Mouse (Mus musculus): ENCODE results near the gene Surf4. TPM values are rescaled to one million over a fixed set of nuclear protein-coding genes. Genes with fewer than 3 reads are reported as not detected.

The Surf4 gene
- total RNA-seq, 2 experiments from 2014 or later = 49.5 to 53.0 TPM

DNA sequence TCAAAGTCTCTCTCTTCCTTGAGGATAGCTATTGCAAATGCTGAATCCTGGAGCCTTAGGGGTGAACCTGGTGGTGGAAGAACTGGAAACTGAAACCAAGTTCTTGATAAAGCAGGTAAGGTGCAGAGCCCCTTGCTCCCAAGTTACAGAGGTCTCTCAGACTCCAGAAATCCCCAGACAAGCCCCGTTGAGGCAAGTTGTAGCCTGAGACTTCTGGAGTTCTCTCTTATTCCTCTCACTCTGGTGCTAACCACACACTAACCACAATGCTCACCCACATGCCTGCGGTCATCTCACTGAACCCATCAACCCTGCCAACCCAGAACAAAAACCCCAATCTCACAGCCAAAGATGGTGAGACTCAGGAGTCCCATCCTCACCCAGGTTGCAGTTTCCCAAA, 1.6 kb upstream of the Surf4 start:
- intact Hi-C loops (cut with DNase I) = loop anchor here (10.0 kb wide), 1 partner anchor 300 kb away; no protein-coding TSS in a partner anchor

DNA sequence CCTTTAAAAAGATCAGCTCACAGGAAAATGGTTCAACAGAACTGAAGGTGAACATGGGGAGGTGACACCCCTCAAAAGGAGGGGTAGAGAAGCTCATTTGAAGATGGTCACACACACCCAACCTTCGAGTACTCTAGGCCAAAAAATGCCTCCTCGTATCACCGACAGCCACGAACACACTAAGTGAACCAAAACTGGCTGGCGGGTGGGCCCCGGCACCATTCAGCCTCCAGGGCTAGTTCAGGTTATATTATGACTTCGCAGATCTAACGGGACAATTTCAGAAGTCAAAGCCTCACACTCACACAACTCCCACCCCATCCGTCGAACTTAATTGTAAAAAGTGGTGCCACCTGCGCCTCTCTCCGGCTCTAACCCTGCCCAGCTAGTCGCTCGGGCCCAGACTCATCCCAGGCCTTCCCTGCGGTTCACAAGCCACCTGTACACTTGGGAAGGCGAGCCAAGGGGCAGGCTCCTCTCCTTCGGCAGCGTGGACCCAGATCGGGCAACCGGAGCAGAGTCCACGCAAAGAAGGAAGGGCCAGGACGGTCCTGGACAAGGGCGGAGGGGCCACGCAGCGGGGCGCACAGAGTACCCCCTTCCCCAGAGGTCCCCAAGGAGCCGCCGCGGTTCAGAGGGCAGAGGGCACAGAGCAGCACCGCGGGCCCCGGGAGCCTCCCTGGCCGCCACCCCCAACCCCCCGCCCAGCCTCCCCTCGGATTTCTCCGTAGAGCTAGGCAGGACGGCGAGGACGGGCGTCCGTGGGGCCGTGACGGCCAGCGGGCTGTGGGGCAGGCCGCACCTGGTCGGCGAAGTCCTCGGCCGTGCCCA, 1.0 kb downstream of the Surf4 start:
- intact Hi-C loops (cut with DNase I) = loop anchor here (2.0 to 10.0 kb wide), 3 partner anchors 75 to 302 kb away; partner anchors contain the start of gene Cacfd1
- DNase-seq (ENCODE audit: low spot score in 2 of 2) = no peak

More for the DNA sequence above, 1.6 kb upstream of the Surf4 start:
- no peak for DNase-seq (ENCODE audit: low spot score in 2 of 2)

DNA sequence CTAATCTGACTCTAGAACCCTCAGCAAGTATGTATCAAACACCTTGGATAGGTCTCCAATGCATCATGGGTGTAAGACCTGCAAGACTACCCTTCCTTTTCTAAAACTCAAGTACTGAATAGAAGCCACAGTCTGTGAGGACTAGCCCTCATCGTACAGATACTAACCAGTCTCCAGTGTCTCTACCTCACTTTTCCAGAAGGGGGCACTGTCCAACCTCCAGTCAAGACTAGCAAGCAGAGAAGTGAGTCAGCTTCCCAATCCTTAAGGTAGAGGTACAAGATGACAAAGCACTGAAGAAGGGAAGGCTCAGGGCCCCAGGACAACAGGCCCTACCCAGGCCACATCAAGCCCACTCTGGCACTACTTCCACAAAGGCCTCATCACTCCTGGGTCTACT, 3.3 kb downstream of the Surf4 start:
- peak; percentile 52 to 63 for DNase-seq (ENCODE audit: low spot score in 2 of 2)
- intact Hi-C loops (cut with DNase I) = loop anchor here (5.0 to 10.0 kb wide), 2 partner anchors 77 to 304 kb away; partner anchors contain the start of gene Cacfd1

GRCm38 (mm10) chr2:26927745-26928476, 5.8 kb downstream of the Surf4 start:
- intact Hi-C loops (cut with DNase I) = no loop called here
- no peak for DNase-seq (ENCODE audit: low spot score in 2 of 2)

DNA sequence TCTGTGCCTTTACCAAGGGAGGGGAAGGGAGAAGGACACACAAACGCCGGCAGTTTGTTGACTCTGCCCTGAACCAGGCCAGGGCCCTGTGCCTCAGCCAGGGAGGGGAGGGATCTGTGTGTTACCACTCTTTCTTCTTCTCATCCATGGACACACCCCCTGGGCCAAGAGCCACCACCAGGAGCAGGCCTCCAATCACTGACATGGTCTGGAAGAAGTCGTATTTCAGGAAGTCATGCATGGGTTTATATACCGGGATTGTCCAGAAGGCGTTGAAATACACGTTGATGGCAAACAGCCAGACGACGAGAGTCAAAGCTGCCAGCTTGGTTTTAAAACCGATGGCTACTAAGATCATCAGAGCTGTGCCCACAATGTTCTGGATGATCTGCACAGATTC, 11.9 kb downstream of the Surf4 start:
- intact Hi-C loops (cut with DNase I) = no loop called here
- no peak for DNase-seq (ENCODE audit: low spot score in 2 of 2)

DNA sequence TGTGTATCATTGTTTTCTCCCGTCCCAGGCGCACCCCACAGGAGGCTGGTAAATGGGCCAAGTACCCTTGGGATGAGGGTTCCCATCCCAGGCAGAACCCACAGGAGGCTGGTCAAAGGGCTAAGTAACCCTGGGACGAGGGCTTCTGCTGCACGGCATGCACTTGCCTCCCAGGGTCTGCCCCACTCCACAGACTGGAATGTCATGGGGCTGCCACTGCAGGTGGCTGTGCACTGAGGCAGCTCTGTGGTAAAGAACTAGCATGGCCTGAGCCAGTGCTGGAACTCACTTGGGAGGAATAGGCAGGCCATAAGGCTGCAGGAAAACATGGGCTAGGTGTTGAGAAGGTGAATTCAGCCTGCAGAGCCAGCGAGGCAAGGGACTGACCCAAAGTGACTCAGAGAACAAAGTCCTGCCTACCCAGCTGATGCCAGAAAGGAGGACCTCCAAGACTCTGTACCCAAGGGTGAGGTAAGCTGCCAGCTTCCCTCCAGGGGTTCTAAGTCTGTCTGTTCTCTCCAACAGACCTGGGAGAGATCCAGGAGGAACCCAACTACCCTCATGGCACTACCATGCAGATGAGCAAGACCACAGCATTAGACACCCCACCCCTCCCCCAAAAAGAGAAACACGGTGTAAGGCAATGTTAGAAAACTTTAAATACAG, 13.4 kb downstream of the Surf4 start:
- intact Hi-C loops (cut with DNase I) = no loop called here
- no peak for DNase-seq (ENCODE audit: low spot score in 2 of 2)

DNA sequence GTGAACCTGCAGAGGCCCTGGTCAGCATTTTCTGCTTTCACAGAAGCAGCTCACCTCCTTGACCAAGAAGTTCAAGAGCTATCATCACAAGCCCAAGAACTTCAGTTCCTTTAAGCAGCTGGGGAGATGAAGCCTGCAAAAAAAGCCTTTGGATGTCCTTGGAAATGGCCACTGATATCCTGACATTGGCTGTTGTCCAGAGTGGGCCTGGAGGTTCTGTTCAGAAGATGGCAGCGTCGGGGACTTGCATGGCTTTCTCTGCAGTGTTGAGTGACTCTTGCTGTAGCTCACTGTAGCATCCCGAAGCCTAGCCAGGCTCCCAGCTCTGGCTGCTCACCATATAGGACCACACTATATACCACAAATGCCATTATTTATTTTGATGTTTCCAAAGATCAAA, 14.0 kb downstream of the Surf4 start:
- no peak for DNase-seq (ENCODE audit: low spot score in 2 of 2)
- intact Hi-C loops (cut with DNase I) = loop anchor here (5.0 to 10.0 kb wide), 2 partner anchors 108 to 475 kb away; partner anchors contain the start of genes Sec16a and Slc2a6

DNA sequence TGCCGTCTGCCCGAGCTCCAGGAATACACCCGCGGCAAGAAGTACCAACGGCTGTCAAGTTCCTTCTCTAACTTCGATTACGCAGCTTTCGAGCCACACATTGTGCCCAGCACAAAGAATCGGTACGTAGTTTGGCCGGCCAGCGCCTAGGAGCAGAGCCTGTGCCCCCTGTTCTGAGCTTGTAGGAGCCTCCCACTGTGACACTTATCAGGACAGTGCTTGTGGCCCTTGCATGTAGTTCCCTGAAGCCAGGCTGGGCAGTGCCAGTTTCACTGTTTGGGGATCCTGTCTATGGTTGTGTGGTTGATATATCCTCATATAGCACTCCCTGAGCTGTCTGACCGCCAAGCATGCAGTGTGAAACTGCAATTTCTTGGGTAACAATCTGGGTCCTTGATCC, 17.0 kb downstream of the Surf4 start:
- intact Hi-C loops (cut with DNase I) = loop anchor here (5.0 to 10.0 kb wide), 2 partner anchors 111 to 472 kb away; partner anchors contain the start of genes Sec16a and Slc2a6
- no peak for DNase-seq (ENCODE audit: low spot score in 2 of 2)

GRCm38 (mm10) chr2:26915927-26916728, 17.6 kb downstream of the Surf4 start, which contains the start of the genes Surf2 and Surf1:
Gene Surf2 (plus strand): TSS chr2:26916367.
Gene Surf1 (minus strand): TSS chr2:26916530.
- intact Hi-C loops (cut with DNase I) = loop anchor here (5.0 to 10.0 kb wide), 2 partner anchors 111 to 471 kb away; partner anchors contain the start of genes Sec16a and Slc2a6
- DNase-seq (ENCODE audit: low spot score in 2 of 2) = peak; percentile 89 to 90

DNA sequence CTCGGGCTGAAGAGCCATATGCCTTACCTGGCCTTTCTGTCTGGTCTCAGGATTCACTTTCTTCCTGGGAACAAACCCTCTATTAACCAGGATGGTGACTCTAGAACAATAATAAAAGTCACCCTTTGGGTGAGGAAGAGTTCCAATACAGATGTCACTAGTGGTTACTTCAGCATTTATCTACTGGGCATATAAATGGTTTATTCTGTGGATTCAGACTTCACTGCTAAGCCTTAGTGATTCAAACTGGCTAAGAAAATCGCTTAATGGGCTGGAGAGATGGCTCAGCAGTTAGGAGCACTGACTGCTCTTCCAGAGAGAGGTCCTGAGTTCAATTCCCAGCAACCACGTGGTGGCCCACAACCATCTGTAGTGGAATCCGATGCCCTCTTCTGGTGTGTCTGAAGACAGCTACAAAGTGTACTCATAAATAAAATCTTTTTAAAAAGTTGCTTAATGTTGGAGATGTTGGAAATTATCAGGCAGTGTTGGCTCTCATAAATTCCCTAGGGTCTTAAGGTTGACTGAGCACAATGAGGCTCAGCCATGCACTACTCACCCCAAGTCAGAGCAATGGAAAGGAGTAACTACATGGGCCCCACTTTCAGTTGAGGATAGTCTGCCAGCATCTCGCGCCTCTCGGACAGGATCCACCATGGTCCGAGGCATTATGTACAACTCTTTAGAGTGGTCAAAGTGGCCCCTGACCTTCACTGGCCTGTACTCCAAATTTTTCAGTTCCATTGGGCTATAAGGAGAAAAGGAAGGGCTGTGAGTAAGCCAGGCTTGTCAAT, 19.4 kb downstream of the Surf4 start:
- intact Hi-C loops (cut with DNase I) = loop anchor here (10.0 kb wide), 1 partner anchor 470 kb away; the partner anchor contains the start of gene Sec16a
- DNase-seq (ENCODE audit: low spot score in 2 of 2) = no peak

DNA sequence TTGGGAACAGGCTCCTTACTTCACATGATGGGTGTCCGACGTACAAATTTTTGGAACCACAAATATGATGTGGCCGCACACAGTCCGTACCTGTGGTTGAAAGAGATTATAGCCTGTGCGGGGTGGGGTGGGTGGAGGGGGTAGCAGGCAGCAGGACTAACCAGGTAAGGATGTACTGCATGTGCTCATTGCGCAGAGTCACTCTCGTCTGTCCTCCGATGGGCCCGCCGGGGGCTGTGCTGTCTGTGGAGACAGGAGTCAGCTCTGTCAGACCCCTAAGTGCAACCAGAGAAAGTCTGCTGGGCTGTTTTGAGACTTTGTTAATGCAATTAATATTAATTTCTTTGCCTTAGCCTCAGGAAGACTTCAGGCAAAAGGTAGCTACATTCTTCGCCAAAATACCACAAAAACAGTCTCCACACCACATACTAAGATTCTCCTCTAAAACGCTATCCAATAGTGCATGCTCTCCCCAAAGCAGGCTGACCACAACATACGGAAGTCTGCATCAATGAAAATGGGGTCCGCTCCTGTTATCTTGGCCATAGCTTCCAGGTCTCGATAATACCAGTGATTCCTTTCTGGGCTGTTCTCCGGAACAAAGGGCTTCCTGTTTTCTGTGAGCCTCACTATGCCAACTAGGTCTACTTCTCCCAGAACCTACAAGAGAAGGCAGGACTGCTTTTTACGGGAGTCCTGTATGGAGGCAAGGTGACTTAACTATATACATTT, 20.1 kb downstream of the Surf4 start:
- intact Hi-C loops (cut with DNase I) = loop anchor here (10.0 kb wide), 1 partner anchor 469 kb away; the partner anchor contains the start of gene Sec16a
- no peak for DNase-seq (ENCODE audit: low spot score in 2 of 2)

DNA sequence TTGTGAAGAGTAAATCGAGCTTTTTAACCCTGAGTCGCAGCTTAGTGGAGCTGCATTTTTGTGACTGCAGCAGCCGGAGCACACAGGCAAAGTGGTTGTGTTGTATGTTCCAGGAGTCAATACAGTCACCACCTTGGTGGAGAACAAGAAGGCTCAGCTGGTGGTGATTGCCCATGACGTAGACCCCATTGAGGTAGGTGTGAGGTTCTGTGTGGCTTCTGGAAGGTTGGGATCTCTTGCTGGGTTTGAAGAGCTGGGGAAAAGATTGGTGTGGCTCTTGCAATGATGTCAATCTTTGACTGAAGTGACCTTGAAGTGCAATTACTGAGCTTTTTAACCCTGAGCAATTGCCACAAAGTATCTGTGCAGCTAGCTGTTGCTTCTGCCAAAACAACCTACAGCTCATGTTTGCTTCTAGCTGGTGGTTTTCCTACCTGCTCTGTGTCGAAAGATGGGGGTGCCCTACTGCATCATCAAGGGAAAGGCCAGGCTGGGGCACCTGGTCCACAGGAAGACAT, 21.4 kb downstream of the Surf4 start:
- intact Hi-C loops (cut with DNase I) = loop anchor here (10.0 kb wide), 1 partner anchor 468 kb away; the partner anchor contains the start of gene Sec16a
- no peak for DNase-seq (ENCODE audit: low spot score in 2 of 2)

DNA sequence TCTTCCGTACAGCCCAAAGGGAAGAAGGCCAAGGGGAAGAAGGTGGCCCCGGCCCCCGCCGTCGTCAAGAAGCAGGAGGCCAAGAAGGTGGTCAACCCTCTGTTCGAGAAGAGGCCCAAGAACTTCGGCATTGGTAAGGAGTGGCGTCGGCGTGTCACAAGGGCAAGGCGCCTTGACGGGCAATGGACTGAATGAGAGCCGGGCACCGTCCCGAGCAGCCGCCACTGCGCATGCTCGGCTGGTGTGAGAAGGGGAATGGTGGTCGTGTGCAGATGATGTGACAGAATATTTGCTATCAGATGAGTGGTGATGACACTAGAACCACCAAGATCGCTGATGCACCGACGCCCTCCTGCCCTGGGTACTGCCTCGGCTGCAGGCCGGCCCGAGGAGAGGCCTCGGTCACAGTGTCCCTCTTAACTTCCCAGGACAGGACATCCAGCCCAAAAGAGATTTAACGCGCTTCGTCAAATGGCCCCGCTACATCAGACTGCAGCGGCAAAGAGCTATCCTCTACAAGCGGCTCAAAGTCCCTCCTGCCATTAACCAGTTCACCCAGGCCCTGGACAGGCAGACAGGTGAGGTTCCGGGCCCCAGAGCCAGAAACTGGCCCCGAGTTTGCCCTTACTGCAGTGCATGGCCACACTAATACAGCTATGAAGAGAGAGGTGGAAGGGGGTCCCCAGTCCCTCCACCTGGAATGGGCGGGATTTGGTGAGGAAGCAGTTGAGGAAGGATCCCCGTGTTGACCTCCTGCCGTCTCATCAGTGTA, 22.5 kb downstream of the Surf4 start:
- DNase-seq (ENCODE audit: low spot score in 2 of 2) = no peak
- intact Hi-C loops (cut with DNase I) = loop anchor here (10.0 kb wide), 1 partner anchor 466 kb away; the partner anchor contains the start of gene Sec16a

GRCm38 (mm10) chr2:26910124-26910993, 23.4 kb downstream of the Surf4 start, which contains the start of the genes Med22 and Rpl7a:
Gene Med22 (minus strand): TSS chr2:26910677.
Gene Rpl7a (plus strand): TSS chr2:26910764.
- intact Hi-C loops (cut with DNase I) = loop anchor here (10.0 kb wide), 1 partner anchor 466 kb away; the partner anchor contains the start of gene Sec16a
- peak; percentile 100 for DNase-seq (ENCODE audit: low spot score in 2 of 2)

GRCm38 (mm10) chr2:26909387-26909784, 24.3 kb downstream of the Surf4 start:
- DNase-seq (ENCODE audit: low spot score in 2 of 2) = no peak
- intact Hi-C loops (cut with DNase I) = no loop called here
